Mouse (Mus musculus) liver, postnatal 0 days (tissue): ENCODE measurements around the gene Thegl.

Experiments
- CTCF ChIP-seq: sonication (generic); IDR thresholded peaks from 2 replicates; pipeline ENCODE4 v1.5.1; 2016; ENCODE audit warnings: antibody characterized with exemption, low read depth
- EP300 ChIP-seq: IDR thresholded peaks from 2 replicates; pipeline ENCODE4 v1.6.1; 2016; ENCODE audit warnings: antibody characterized with exemption, low read depth, mild to moderate bottlenecking

- no peak for TF ChIP-seq CTCF
- no peak for TF ChIP-seq EP300
These were observed 36.8 kb downstream of the Thegl start for GRCm38 (mm10) chr5:77052616-77053015.
